Mouse (Mus musculus) E14TG2a.4 (cell line): Measurements from ENCODE around the gene Cfh.

Experiments used
- H3K27me3 ChIP-seq: 2 replicates; pipeline ENCODE4 v1.6.1; 2014; ENCODE audit warnings: low read length, control low read depth; ENCODE audit not compliant: insufficient read depth
- H3K36me3 ChIP-seq: 2 replicates; pipeline ENCODE4 v1.6.1; 2014; ENCODE audit warnings: low read length, control low read depth; ENCODE audit not compliant: insufficient read depth
- H3K4me1 ChIP-seq: replicated peaks from 2 replicates; pipeline ENCODE4 v1.6.1; 2014; ENCODE audit warnings: low read depth, low read length, control low read depth
- H3K4me3 ChIP-seq: replicated peaks from 2 replicates; pipeline ENCODE4 v1.5.1; 2014; ENCODE audit warnings: mild to moderate bottlenecking, low read length
- H3K9me3 ChIP-seq: 2 replicates; pipeline ENCODE4 v1.6.1; 2014; ENCODE audit warnings: low read length, control low read depth
- CTCF ChIP-seq: conservative IDR thresholded peaks from 2 replicates; pipeline ENCODE4 v1.5.1; 2014; ENCODE audit warnings: low read length
- NANOG ChIP-seq: IDR thresholded peaks from 2 replicates; pipeline ENCODE4 v1.6.1; 2014; ENCODE audit warnings: borderline replicate concordance, low read length, mixed read lengths
- POU5F1 ChIP-seq: IDR thresholded peaks from 2 replicates; pipeline ENCODE4 v1.6.1; 2014; ENCODE audit warnings: low read length, borderline replicate concordance

The Cfh gene

DNA sequence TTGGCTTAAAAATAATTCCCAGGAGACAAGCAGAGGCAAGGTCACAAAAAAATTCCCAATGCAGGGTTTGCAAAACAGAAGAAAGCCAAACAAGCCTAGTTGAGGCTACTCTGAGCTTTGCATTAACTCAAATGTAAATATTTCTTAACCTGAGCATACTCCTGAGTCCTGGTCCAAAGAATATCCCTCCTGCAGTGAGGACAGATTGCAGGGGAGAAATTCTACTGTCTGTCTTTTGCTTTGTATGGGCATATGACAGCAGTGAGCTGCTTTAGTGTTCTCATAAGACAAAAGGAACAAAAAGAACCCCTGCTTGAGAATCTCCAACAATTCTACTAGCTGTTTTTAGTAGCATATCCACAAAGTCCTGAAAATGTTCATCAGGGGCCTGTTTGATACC is 114.1 kb downstream of the Cfh start:
- no peak overlapping the region for H3K4me3 ChIP-seq
- no peaks in the 10 kb centered on the region for H3K27me3 ChIP-seq
- H3K36me3 ChIP-seq: no peaks in the 10 kb centered on the region
- TF ChIP-seq CTCF (no peak), NANOG (no peak), POU5F1 (no peak)
- peaks cover 12% of the 10 kb centered on the region; the same call in 1 of the 2 replicates for H3K9me3 ChIP-seq
- peaks cover 12% of the 10 kb centered on the region; the same call in 1 of the 2 replicates for H3K4me1 ChIP-seq
